Mouse (Mus musculus) adrenal gland, postnatal 14 days (tissue): Measurements from ENCODE around the gene Dynlt1c. TPM values are rescaled to one million over a fixed set of nuclear protein-coding genes. Genes with fewer than 3 reads are reported as not detected.
"Not testable (repeated sequence)": the region's sequence is repeated elsewhere in the genome, so short reads cannot be mapped to it uniquely, and the experiment has no call there.

Experiments used
- DNase-seq: peaks from one replicate; pipeline ENCODE4 v3.0.0; 2021; ENCODE audit warnings: mixed read lengths
- total RNA-seq: library from RNA; stranded (reverse); gene quantifications from 2 replicates; pipeline ENCODE4 v1.2.3, GENCODE M21; 2021

The Dynlt1c gene
- total RNA-seq, 1 experiment from 2014 or later, result 9.2 TPM

GRCm38 (mm10) chr17:6619271-6619670 is 17.8 kb downstream of the Dynlt1c start:
- DNase-seq, result not testable (repeated sequence)

DNA sequence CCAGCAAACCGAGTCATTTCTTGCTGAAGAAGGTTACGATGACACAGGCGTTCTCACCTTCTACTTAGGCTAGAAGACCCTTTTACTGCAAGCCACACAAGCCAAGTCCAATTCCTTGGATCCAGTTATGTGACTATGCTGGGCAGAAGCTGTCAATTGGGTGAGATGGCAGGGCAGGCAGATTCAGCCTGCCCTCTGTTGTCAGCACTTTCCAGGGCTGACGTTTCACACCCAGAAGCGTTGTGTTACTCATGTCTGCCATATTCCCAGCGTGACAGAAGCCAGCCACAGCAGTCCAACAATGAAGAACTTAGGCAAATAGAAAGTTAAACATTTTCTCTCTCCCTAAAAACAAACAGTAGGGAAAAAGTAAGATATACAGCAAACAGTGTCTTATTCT is 18.6 kb downstream of the Dynlt1c start:
- DNase-seq, result not testable (repeated sequence)

DNA sequence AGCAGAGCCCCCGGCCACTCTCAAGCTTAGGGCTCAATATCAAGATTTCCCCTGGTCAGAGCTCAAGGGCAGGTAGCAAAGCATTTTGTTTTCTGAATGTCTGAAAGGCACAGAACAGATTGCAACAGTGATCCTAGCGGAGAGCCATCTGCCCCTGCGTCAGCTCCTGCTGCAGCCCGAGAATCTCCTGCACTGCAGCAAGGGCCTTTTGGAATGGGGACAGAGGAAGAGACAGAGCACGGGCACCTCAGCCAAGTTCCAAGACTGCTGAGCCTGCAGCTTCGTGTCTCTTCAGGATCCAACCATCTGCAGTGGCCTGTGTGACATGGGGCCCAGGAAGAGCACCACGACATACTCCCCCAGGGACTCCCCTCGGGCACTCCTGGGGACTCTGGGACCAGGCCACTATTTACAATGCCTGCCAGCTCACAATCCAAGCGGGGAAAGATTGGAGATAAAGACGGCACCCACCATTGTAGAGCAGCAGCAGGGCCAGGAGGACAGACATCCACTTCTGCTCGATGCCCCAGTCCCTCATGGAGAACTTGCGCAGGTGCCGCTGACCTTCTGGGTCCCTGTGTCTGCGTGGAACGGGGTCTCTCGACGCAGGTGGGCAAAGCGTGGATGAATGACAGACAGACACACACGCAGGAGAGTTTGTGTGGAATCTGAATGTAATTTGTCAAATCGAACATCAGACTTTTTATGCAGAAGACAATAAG is 19.4 kb downstream of the Dynlt1c start:
- not testable (repeated sequence) for DNase-seq

DNA sequence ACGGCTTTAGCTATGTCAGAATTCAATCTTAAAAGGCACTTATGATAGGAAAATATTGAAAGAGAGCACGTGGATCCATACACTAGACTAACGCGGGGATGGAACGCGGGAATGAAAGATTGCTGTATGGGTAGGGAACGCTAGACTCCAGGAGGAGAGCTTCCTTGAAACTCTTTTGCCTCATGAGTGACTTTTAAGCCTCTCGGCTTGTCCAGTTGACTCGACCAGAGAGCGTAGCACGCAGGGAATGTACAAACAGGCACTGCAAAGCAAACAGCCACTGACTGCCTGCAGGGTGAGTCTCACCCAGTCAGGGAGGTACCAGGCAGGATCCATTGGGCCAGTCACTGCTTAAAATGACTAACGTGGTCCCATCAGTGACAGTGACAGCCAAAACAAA is 20.5 kb downstream of the Dynlt1c start:
- not testable (repeated sequence) for DNase-seq

GRCm38 (mm10) chr17:6624926-6625558 is 23.6 kb downstream of the Dynlt1c start:
- DNase-seq, result not testable (repeated sequence)

GRCm38 (mm10) chr17:6630398-6630797 is 28.9 kb downstream of the Dynlt1c start:
- not testable (repeated sequence) for DNase-seq

DNA sequence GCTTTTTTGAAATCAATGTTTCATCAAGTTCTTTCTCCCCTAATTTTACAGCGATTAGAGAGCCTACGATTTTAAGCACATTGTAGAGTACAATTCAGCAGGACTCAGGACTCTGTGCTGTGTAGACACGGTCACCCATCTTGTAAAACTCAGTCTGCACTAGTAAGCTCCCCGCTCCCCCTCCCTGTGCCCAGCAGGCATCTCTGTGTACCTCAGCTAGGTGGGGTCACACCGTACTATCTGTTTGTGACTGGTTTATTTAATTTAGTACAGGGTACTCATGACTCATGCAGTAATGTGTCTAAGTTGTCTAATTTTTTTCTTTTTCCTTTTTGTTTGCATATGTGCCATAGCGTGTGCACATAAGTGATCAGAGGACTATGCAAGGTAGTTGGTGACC is 31.4 kb downstream of the Dynlt1c start:
- not testable (repeated sequence) for DNase-seq

- not testable (repeated sequence) for DNase-seq
These were observed 34.3 kb downstream of the Dynlt1c start for GRCm38 (mm10) chr17:6635781-6636180.

GRCm38 (mm10) chr17:6636861-6637260 is 35.4 kb downstream of the Dynlt1c start:
- DNase-seq, result no peak

GRCm38 (mm10) chr17:6637434-6637833 is 36.0 kb downstream of the Dynlt1c start:
- DNase-seq, result not testable (repeated sequence)

DNA sequence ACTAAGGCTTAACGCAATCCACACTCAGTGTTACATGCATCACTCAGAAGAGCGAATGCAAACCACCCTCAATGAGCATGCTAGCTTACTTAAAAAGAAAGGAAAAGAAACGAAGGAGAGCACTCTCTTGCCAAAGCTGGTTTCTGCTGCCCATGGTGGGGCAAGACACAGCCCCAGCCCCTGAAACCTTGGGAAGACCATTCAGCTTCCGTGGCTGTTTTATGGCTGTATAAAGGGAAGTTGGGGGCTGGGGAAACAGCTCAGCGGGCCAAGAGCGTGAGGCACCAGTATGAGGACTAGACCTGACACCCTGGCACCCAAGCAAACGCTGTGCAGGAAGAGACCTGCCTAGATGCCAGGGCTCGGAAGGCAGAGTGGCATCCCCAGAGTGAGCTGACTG is 37.0 kb downstream of the Dynlt1c start:
- DNase-seq, result not testable (repeated sequence)

GRCm38 (mm10) chr17:6639486-6639885 is 38.0 kb downstream of the Dynlt1c start:
- DNase-seq, result not testable (repeated sequence)

GRCm38 (mm10) chr17:6640044-6640637 is 38.7 kb downstream of the Dynlt1c start:
- not testable (repeated sequence) for DNase-seq

DNA sequence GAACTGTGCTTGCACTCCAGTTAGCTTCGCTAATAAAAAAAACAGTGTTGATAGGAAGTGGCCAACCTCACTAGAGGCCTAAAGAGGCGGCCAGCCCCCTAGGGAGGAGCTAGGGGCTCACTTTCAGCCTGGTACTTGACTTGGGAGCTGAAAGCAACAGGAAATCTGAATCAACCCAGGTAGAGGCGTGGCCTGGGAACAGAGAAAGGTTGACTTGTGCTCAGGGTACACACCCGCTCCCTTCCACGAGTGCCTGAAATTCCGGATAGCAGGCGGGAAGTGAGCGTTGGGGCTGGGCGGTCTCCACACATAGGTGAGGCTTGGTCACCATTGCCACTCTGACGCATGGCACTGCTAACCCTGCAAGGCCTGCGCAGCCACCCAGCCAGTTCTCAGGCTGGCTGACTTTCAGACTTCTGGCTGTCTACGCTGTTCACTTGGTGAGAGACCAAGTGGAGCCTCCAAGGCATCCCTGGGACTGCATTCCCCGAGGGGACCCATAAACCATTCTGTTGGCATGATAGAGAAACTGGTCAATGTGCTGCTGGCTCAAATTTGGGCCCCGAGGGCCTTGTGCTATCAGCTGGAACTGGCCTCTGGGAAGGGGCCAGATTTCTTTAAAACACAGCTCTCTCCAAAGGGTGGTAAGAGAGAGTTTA is 39.4 kb downstream of the Dynlt1c start:
- DNase-seq, result not testable (repeated sequence)

DNA sequence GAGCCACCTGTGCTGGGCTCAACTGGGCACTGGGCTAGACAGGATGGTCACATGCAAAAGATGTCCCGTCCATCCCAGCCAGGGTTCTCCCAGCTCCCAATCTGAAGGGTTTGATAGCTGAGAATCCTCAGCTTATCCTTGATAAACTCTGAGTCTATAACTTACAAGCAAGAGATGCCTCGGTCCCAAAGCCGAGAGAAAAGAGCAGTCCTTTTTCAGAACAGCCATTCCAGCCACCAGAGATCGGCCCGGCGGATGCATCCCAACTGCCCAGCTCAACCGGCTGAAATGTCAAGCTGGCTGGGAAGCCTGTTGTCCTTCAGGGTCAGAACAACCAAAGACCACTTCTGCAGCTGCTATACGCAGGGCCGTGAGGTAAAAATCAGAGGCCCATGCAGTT is 42.7 kb downstream of the Dynlt1c start:
- DNase-seq, result not testable (repeated sequence)

DNA sequence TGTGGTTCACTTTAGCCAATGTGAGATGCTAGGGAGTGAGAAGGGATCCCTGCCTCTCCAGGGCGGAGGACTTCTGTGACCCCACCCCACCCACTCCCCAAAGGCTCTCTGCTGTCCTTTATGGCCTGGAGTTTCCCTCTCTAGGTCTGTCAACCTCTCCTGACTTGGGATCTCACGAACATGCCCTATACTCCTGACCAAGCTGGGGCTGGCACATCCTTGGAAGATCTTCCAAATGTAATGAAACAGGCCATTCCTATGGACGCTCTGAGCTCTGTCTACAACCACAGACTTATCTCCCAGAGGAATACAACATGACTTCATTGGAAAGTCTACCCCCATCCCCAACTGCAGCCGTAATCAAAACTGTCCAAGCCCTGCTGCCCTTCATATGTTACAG is 43.2 kb downstream of the Dynlt1c start:
- not testable (repeated sequence) for DNase-seq

DNA sequence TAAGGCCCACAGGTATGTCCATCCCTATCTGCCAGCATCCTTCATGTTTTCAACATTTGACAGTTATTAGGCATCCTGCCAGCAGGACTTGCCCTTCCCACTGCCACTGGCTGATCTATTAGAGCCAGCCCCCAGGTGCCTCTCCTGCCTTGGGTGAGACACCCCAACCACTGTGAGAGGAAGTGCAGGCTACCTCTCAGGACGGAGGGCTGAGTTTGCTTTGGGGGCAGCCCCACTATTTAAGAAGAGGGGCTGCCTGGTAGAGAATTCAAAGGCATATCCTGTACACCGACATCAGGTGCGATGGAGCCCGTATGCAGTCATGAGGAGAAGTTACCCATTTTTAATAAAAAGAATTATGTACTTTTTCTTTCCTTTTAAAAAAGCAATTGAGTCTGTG is 44.2 kb downstream of the Dynlt1c start:
- not testable (repeated sequence) for DNase-seq

DNA sequence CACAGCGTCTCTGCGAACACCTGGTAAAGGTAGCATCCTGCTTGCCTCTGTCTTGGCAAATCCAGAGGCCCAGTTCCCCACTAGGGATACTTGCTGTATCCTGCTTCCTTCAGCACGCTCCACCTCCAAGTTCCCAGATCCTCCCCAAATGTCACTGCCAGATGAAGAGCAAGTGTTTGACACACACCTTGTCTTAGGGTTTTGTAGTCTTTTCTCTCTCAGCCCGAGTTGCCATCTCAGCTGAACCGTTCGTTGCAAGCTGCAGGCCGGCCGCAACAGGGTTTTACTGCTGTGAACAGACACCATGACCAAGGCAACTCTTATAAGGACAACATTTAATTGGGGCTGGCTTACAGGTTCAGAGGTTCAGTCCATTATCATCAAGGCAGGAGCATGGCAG is 45.4 kb downstream of the Dynlt1c start:
- DNase-seq, result not testable (repeated sequence)

DNA sequence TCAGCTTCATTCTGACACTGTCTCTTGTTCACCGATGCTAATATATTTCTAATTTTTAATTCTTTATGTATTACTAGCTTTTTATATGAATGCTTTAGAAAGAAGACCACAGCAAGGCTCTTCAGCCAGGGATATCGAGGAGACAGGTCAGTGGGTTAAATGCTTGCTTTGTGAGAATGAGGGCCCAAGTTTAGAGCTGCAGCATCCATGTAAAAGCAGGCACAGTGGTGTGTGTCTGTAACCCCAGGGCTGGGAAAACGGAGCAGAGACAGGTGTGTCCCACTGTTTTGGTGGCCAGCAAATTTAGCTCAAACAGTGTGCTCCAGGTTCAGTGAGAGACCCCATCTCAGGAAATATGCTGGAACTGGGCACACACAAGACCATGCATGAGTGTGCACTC is 46.0 kb downstream of the Dynlt1c start:
- not testable (repeated sequence) for DNase-seq

GRCm38 (mm10) chr17:6650904-6651565 is 49.6 kb downstream of the Dynlt1c start:
- DNase-seq, result not testable (repeated sequence)

DNA sequence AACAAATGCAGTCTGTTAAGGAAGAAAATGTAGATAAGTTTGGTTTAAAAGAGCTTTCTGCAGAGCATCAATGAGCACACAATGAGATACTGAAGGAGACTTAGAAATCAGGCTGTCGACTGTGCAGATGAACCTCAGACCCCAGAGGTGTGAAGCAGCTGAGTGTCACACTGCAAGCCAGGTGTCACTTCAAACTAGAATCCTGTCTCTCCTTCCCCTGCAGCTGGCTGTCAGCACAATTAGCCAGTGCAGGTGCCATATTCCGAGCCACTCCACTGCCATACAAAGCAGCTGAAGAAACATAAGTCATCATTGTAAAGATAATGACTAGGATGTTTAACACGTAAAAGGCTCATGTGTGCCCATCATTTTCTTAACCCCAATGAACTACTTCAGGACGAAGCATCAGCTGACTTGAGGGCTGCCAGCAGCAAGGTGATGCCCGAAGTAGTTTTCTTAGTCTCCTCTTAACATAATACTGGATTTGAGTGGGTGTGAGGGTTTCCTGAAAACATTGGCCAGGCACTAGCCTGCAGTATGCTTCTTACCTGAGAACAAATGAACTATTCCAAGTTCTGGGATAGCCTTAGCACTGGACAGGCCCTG is 52.0 kb downstream of the Dynlt1c start:
- not testable (repeated sequence) for DNase-seq

DNA sequence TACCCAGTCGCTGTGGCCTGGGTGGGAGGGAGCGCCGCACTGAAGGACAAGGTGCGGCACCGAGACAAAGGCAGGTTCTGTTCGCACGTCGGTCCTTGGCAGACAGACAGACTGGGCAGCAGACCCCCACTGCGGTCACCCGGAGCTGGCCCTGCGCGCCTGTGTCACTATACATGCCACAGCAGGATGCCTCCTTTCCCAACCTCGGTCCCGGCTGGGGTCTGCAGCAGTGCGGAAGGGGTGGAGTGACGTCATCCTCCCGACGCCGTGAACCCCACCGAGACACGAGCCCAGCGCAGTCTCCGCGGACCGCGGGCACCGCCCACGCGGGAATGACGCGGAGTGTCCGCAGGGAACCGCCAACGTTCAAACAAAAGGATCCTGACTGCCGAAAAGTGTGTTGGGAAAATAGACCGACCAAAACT is 53.6 kb downstream of the Dynlt1c start:
- DNase-seq, result peak; percentile 71
